Mouse (Mus musculus) right cerebral cortex, adult 2 months (tissue): ENCODE data around the gene Frem2.

Source experiments
- DNase-seq, 2 experiments: peaks; one replicate each; pipeline ENCODE4 v3.0.0; 2021 to 2022; ENCODE audit warnings: low spot score in 2 of 2

Gene Frem2

GRCm38 (mm10) chr3:53557388-53558214 lies 99.6 kb downstream of the Frem2 start:
- no peak for DNase-seq

- DNase-seq, result no peak
Measured at GRCm38 (mm10) chr3:53555031-53555952, 101.9 kb downstream of the Frem2 start.

- no peak for DNase-seq
Measured at GRCm38 (mm10) chr3:53552691-53553090, 104.5 kb downstream of the Frem2 start.

- DNase-seq, result no peak
Measured at GRCm38 (mm10) chr3:53532091-53532490, 125.1 kb downstream of the Frem2 start.

GRCm38 (mm10) chr3:53530305-53530704 lies 126.8 kb downstream of the Frem2 start:
- DNase-seq, result no peak

- peak; percentile 90 to 91 for DNase-seq
Measured at GRCm38 (mm10) chr3:53525737-53526136, 131.4 kb downstream of the Frem2 start.

- DNase-seq, result no peak
Measured at GRCm38 (mm10) chr3:53522794-53523193, 134.4 kb downstream of the Frem2 start.

GRCm38 (mm10) chr3:53514221-53515065 lies 142.7 kb downstream of the Frem2 start:
- DNase-seq, result no peak

- DNase-seq, result no peak
Measured at GRCm38 (mm10) chr3:53513096-53513495, 144.1 kb downstream of the Frem2 start.

GRCm38 (mm10) chr3:53502428-53502827 lies 154.7 kb downstream of the Frem2 start:
- no peak for DNase-seq

GRCm38 (mm10) chr3:53498351-53498905 lies 158.7 kb downstream of the Frem2 start:
- no peak for DNase-seq

- no peak for DNase-seq
Measured at GRCm38 (mm10) chr3:53488353-53488752, 168.8 kb downstream of the Frem2 start, which contains the start of gene Stoml3. TSS of gene Stoml3 (plus strand) at chr3:53488653.

- DNase-seq, result no peak
Measured at GRCm38 (mm10) chr3:53486996-53487576, 170.1 kb downstream of the Frem2 start.

GRCm38 (mm10) chr3:53486561-53486960 lies 170.6 kb downstream of the Frem2 start:
- no peak for DNase-seq

GRCm38 (mm10) chr3:53483414-53484059 lies 173.6 kb downstream of the Frem2 start:
- DNase-seq, result no peak

- DNase-seq, result no peak
Measured at GRCm38 (mm10) chr3:53478419-53479046, 178.6 kb downstream of the Frem2 start.

- DNase-seq, result no peak
Measured at GRCm38 (mm10) chr3:53477468-53477867, 179.7 kb downstream of the Frem2 start.

- DNase-seq, result peak; percentile 49 to 58
Measured at GRCm38 (mm10) chr3:53475889-53476288, 181.3 kb downstream of the Frem2 start.

GRCm38 (mm10) chr3:53474179-53474578 lies 183.0 kb downstream of the Frem2 start:
- DNase-seq, result no peak

- no peak for DNase-seq
Measured at GRCm38 (mm10) chr3:53472061-53472460, 185.1 kb downstream of the Frem2 start.
